Mouse (Mus musculus) gastrocnemius, adult 8-10 months (tissue): ENCODE measurements around the gene Kcnab3. TPM values are rescaled to one million over a fixed set of nuclear protein-coding genes. Genes with fewer than 3 reads are reported as not detected.
"Not testable (repeated sequence)": the region's sequence is repeated elsewhere in the genome, so short reads cannot be mapped to it uniquely, and the experiment has no call there.

ENCODE experiments used
- DNase-seq, 2 experiments: peaks; one replicate each; pipeline ENCODE4 v3.0.0; 2022; ENCODE audit warnings: low spot score in 2 of 2
- total RNA-seq, 4 experiments: library from RNA; stranded (reverse); gene quantifications; 2 replicates each; pipeline ENCODE4 v1.2.4; 2022

Kcnab3 gene
- total RNA-seq, result under 1 TPM in 1 of 4 experiments, not detected in 3; 0.13 TPM

DNA sequence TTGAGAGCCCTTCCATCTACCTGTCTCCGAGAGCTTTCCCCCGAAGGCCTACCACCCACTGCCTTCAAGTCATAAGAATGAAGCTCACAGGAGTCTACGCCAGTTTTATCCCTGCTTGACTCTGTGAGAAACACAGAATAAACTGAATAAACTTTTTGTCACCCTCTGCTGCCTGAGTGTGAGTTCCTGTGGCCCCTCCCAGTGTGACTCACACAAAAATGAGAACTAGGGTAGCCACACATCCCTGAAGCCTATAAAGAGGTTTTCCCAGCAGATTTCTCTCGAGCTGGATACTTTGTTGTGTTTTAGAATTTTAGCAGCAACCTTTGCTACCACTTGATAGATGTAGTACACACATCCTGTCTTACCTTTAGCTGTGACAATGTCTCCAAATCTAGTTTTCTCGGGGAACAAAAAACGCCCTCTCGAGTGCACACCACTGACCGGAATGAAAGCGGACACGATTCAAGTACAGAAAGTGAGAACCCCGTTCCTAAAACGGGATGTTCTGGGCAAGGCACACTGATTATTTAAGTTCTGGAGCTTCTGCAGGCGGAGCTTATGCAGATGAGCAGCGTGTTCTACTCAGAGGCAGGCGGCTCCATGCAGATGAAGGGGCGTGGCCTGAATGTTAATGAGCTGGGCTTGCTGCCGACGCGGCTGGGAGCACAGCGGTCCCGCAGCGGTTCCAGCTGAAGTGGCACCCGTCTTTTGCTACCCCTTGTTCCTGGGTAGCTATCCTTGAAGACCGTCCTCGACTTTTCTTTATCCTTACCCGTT is at the start of gene Kcnab3:
Gene Kcnab3, plus strand, starts transcription at position 631 of the 780 bp plus-strand sequence.
- peak; percentile 55 to 77 for DNase-seq

- no peak for DNase-seq
Observed at GRCm38 (mm10) chr11:69277267-69277666, 48.8 kb upstream of the Kcnab3 start.

DNA sequence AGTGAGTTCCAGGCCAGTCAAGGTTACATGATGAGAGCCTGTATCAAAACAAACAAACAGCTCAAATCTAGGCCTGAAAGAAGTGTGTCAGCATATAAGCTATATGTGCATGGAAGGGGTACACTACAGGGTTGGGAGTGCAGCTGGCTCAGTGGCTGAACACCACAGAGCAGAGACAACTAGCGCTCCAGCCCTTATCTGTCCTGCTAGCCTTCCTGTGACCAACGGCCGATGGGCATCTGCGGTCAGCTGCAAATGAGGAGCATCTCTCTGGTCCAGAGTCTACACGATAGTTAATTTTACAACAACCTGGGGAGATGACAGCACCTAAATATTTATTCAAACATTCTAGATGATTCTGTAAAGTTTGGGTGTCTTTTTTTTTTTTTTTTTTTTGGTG is 34.9 kb upstream of the Kcnab3 start:
- no peak for DNase-seq

DNA sequence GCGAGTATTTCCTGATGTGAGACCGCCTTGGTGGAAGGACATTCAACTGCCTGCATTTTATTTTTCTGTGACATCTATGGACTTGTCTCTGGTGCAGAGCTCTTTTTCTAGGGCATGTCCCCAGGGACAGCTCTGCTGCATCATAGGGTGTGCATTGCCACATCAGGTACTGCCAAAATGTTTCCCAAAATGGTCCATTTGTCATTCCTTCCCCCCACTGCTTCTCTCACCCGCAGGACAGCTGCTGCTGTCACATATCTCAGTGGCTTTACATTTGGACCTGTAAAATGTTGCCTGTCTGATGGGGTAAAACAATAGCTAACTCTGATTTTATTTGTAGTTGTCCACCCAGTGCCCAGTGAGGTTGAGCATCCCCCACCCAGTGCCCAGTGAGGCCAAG is 30.8 kb upstream of the Kcnab3 start:
- DNase-seq, result no peak

GRCm38 (mm10) chr11:69297799-69298198 is 28.3 kb upstream of the Kcnab3 start:
- DNase-seq, result no peak

DNA sequence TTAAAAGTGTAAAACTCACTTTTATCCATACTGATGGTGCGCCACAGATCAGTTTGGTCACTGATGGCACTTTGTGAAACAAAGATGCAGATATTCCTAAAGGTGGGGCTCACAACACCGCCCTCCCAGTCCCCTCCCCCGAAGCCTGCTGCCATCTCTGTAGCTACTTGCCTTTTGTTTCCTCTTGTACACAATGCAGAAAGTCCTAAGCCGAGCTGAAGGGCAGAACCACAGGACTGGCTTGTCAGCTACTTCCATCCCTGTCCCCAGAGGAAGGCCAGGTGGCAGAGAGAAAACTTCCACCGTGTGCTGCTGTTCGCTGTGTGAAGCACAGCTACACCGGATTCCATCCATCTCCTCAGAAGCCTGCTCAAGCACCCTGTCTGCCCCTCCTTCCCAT is 27.8 kb upstream of the Kcnab3 start:
- DNase-seq, result no peak

DNA sequence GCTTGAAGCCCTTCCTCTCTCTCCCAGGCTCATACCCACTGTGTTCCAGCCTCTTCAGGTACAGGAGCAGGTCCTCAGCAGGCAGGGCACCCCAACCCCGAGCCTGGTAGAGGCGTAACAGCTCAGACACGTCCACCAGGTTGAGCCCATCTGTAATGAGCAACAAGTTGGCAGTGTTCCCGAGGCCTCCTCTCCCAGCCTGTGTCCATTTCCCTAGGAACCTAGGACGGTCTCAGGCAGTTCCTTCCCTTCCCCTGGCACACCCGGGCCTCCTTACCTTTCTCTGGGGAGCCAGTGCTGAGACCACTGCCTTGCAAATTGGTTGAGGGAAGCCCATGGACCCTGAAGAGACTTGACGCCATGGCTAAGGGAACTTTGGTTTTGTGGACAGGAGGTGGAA is 23.2 kb upstream of the Kcnab3 start:
- no peak for DNase-seq

DNA sequence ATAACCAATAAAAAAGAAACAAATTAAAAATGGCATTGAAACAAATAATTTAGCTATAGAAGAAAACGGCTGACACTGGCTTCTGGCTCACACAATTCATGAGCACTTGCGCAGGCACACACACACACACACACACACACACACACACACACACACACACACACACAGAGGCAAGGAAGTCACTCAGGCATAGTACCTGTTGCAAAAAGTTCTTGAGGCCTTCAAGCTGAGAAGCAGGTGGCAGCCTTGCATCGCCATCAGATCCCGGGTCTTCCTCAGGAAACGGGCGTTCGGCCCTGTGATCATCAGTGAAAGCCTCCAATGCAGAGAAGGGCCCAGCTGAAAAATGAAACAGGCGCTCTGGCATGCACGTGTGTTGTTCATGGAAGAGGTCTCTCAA is 20.8 kb upstream of the Kcnab3 start:
- no peak for DNase-seq

DNA sequence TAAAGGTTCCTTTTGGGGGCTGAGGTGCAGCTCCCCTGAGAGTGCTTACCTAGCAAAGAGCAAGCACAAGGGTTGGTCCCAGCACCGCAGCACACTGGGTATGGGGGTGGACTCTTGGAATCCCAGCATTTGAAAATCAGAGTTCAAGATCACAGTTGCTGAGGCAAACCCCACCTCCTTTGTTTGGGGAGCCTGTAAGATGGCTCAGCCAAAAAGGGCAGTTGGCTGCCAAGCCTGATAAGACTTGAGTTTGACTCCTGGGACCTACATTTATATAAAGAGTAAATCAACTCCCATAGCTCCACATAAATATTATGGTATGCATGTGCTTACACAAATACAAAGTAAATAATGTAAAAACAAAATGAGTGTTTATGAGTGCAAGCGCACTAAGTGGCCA is 20.0 kb upstream of the Kcnab3 start:
- no peak for DNase-seq

GRCm38 (mm10) chr11:69311266-69311665 is 14.8 kb upstream of the Kcnab3 start:
- DNase-seq, result peak in 1 of 2 experiments; percentile 50

DNA sequence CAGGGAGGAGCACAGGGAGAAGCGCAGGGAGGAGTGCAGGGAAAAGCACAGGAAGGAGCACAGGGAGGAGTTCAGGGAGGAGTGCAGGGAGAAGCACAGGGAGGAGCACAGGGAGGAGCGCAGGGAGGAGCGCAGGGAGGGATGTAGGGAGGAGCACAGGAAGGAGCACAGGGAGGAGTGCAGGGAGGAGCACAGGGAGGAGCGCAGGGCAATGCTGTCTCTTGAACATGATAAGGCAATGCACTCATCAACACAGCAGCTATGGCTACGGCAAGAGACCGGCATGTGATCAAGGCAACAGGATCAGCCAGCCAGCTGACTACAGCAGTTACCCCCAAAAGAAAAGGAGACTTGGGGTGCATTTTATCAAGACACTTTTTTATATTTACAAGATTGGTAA is 9.7 kb upstream of the Kcnab3 start:
- no peak for DNase-seq

DNA sequence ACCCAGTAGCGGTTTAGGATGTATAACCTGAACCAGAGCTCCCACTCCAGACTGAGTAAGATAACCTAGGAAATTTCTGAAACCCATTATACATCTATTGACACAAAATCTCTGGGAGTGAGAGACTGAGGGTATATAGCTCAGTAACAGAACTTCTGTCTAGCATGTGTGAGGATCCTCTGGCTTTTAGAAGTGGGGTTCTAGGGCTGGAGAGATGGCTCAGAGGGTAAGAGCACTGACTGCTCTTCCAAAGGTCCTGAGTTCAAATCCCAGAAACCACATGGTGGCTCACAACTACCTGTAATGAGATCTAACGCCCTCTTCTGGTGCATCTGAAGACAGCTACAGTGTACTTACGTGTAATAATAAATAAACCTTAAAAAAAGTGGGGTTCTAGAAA is 8.1 kb upstream of the Kcnab3 start:
- not testable (repeated sequence) for DNase-seq

GRCm38 (mm10) chr11:69321580-69321979 is 4.5 kb upstream of the Kcnab3 start:
- no peak for DNase-seq

- no peak for DNase-seq
Observed at GRCm38 (mm10) chr11:69322010-69322409, 4.0 kb upstream of the Kcnab3 start.

- DNase-seq, result no peak
Observed at GRCm38 (mm10) chr11:69322693-69323471, 3.2 kb upstream of the Kcnab3 start.

GRCm38 (mm10) chr11:69323667-69324111 is 2.4 kb upstream of the Kcnab3 start, which contains the start of the genes Cntrob and Trappc1:
Cntrob (minus strand) TSS chr11:69323775.
Trappc1 (plus strand) TSS chr11:69323980.
- peak; percentile 96 to 98 for DNase-seq

GRCm38 (mm10) chr11:69324749-69325148 is 1.3 kb upstream of the Kcnab3 start:
- DNase-seq, result no peak

GRCm38 (mm10) chr11:69326408-69327156 is 524 bp downstream of the Kcnab3 start:
- no peak for DNase-seq

DNA sequence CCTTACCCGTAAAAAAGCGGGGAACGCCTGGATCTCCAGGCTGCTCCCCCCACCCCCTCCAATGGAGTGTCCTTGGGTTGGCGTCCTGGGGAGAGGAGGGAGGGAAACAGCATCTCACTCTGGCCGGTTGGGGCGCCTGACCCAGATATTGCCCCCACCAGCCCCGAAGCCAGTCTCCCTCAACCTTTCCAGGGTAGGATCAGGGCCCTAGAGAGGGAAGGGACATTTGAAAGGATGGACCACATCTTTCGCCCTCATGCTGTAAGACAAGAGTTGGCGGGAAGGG is 1.0 kb downstream of the Kcnab3 start:
- DNase-seq, result no peak

DNA sequence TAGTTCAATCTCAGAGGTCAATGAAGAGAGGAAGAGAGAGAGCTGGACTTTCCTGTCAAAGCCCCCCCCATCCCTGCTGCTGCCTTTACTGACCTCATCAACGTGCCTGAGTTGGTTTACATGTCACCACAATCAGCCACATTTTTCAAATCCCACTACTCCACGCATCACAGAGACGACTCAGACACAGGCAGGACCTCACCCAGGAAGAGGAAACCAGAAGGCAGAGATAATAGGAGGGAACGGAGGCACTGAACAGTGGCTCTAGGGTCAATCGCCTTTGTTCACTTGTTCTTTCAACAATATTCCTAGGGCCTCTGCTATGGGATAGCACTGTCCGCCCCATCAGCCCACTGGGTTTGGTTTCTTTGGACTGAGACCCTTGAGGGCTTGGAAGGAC is 1.6 kb downstream of the Kcnab3 start:
- DNase-seq, result no peak

GRCm38 (mm10) chr11:69328517-69328916 is 2.5 kb downstream of the Kcnab3 start:
- DNase-seq, result no peak

- no peak for DNase-seq
Observed at GRCm38 (mm10) chr11:69331152-69331551, 5.1 kb downstream of the Kcnab3 start.
